Mouse (Mus musculus) hematopoietic stem cell, adult 5-6 weeks (primary cell): ENCODE results near the gene Trim9. TPM values are rescaled to one million over a fixed set of nuclear protein-coding genes. Genes with fewer than 3 reads are reported as not detected.

ENCODE experiments used
- ATAC-seq, 2 experiments: fragments of 125-278 bp in 1 of 2; replicated peaks in 1 of 2; 2 replicates each; pipeline ENCODE4 v1.8.0; 2016 to 2017; ENCODE audit warnings: inconsistent platforms in 2 of 2, mild to moderate bottlenecking in 2 of 2, moderate number of reproducible peaks in 2 of 2, low read depth in 1 of 2, moderate TSS enrichment in 1 of 2; ENCODE audit not compliant: low FRiP score in 2 of 2, poor library complexity in 2 of 2, severe bottlenecking in 2 of 2, insufficient read depth in 1 of 2, low TSS enrichment in 1 of 2
- total RNA-seq: library from RNA; stranded (forward); fragments of 172-1452, 232-1000 nt; gene quantifications from 2 replicates; pipeline ENCODE4 v1.2.3, GENCODE M21; 2017

Trim9 gene
- total RNA-seq, 1 experiment from 2014 or later, result 0.50 TPM

DNA sequence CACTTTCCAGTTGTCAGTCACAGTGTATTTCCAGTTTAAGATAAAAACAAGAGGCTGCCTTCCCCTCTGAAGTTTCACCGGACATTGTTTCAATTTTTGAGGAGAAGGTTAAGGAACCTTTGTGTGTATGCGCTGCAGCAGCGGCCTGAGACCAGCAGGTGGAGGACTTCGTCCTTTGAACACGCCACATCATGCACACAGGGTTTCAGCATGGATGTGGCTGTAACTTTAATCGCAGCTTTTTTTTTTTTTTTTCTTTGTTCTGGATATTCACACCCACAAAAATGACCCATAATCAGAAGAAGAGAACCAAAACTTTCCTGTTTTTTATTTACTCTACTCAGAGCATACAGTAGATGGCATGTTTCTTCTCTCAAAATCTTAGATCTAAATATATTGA lies 113.0 kb downstream of the Trim9 start:
- ATAC-seq, result peak; percentile 83 to 87

DNA sequence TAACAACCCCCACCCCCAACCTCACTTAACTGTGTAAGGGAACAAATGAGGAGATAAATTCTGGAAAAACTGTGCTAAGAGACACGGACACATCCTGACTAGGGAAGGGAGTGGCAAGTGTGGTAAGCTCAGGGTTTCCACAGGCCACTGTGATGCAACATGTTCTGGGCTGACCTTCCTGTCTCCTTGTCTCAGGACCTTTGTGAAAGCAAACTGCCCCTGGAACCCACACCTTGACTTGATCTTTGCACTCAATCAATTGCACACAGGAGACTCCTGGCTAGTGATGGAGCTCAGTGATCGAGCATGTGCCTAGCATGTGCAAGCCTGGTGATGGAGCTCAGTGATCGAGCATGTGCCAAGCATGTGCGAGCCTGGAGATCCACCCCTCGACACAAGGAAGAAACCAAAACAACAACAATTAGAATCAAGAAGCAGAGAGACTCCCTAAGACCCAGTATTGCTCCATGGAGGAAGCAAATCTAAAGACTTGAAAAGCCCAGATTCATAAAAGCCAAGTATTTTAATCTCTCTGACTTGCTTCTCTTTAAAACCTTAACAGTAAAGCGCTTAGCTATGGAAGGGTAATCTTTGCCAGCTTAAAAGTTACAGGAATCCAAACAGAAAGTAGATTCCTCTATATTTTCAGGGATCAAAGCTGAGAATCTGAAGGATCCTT lies 113.6 kb downstream of the Trim9 start:
- peak in 1 of 2 experiments; percentile 31; a peak in 1 of 4 replicates for ATAC-seq

DNA sequence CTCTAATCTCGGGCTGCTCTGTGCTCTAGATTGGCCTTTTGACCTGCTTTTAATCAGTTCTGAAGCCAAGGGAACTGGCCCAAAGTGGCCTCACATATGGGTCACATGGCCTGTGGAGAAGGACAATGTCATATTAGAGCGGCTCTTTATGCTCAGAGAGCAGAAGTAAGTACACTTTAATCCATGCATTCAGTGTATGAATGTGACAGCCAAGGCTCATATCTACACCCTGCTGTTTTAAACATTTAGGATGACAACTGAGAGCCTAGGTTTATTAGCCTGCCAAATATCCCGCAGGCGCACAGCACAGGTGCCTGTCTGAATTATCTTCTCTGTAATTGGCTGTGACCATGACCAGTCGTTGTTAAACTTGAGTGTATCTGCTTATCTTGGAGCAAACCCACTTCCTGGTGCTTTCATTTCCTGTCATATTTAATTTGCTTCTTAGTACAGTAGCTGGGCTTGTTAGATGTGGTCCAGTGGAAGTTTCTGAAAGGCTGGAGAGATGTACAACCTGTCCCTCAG lies 115.3 kb downstream of the Trim9 start:
- ATAC-seq, result peak; percentile 35 to 42; a peak in 3 of 4 replicates

DNA sequence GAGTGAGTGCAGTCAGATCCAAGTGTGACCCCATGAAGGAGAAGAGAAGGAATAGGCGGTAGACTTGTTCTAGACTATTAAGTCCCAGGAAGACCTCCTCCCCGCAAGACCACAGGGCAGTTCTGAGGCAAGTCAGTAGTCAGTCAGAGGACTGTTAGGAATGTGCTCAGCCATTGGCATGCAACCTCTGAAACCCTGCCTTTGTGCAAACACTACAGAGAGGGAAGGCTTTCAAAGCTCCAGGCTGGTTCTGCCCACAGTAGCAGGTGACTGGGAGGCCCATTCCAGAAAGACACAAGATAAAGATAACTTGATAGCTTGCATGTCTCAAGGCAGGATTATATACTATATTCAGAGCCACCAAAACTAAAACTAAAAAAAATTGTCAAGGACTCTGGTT lies 116.1 kb downstream of the Trim9 start, which contains the start of gene Pygl:
TSS of gene Pygl (minus strand) at position 195 of the 400 bp plus-strand sequence.
- no peak for ATAC-seq

DNA sequence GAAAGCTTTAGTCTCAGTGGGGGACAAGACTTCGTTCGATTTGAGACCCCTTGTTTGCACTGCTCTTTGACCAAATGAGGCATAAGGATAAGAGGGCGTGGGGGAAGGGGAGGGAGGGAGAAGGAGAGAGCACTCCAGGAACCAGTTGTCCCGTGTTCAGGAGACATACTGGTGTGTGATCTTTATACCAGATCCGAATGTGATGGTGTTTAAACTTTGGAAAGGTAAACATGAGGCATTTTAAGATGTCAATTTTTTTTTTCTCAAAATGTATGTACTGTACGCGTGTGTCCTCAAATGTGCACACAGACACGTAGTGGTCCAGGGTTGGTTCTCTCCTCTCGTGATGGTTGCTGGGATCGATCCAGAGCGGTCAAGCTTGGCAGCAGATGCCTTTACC lies 119.3 kb downstream of the Trim9 start:
- ATAC-seq, result no peak

DNA sequence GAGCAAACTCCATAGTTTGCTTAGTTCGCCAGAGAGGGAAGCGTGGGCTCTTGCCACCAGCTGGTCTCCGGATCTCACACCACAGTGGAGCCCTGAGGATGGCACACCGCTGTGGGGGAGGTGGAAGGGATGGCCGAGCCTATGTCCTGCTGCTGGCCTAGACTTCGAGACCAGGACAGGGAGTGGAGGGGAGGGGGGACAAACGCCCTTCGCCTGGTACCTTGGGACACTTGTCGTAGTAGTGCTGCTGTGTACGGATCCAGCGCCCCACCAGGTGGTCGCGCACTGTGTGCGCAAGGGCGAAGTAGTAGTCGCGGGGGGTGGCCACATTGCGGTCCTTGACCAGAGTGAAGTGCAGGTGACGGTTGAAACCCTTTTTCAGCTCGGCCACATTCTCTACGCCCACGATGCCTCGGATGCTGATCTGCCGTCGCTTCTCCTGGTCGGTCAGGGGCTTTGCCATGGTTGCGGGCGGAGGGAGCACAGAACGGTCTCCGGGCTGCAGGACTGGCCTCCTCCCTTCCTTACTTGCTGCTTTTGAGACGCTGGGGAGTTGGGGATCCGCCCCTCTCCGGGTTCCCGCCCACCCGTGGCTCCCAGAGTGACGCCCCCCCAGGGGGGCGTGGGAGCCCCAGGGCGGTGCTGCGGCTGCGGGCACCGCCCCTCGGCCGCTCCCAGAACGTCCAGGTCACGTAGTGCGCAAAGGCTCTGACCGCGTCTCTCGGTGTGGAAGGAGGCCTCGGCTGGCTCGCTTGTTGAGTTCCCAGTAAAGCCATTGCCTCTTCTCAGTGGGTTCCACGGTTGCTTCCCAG lies 120.1 kb downstream of the Trim9 start:
- peak; percentile 81 to 85 for ATAC-seq

DNA sequence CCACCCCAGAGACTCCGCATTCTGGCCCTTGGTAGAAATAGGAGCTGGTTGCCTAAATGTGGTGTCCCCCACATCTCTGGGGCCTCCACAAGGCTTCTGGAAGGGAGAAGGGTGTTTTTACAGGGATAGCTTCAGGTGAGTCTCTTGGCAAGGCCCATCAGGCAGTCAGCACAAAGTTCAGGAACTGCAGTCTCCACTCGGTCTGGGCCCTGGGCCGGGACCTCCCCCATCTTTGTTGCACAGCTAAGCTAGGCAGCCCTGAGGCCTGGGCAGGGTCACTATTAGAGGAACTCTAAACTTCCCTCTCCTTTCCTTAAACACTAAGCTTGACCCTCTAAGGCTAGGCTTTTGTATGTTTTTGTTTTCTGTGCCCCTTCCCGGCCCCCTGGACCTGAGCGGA lies 120.8 kb downstream of the Trim9 start:
- peak; percentile 19 to 29; a peak in 3 of 4 replicates for ATAC-seq

DNA sequence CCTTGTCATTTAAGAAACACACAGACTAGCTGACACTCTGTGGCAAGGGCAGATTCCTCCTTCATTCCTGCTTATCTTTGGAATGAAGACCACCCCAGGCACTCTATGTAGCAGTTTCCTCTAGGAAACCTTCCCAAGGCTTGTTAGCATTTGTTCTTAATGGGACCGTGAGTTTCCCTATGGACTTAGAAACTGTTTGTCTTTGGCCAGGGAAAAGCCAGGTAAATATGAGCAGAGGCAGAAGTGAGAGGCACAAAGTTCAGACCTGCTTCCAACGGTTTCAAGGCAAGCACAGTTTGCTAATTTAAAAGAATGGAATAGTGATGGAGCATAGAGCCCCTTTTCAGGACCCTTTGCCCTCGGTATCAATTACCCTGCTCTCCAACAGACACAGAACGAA lies 124.1 kb downstream of the Trim9 start:
- no peak for ATAC-seq

DNA sequence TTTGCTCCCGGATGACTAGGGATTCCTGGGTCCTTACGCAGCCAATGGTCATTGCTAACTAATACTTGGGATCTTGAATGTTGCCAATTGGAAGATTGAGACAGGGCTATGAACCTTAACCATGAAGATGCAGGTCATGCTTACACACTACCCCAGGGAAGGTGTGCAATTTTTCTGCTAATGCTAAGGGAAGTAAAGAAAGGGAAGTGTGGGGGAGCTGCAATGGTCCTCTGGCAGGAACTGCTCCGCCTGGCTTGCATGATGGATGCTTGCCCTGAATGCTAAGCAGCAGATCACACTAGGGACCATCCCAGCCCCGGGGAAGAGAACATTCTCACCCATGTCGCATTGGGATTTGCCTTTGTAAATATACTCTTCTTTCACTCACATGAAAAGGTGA lies 126.0 kb downstream of the Trim9 start:
- peak in 1 of 2 experiments; percentile 51; a peak in 1 of 4 replicates for ATAC-seq

DNA sequence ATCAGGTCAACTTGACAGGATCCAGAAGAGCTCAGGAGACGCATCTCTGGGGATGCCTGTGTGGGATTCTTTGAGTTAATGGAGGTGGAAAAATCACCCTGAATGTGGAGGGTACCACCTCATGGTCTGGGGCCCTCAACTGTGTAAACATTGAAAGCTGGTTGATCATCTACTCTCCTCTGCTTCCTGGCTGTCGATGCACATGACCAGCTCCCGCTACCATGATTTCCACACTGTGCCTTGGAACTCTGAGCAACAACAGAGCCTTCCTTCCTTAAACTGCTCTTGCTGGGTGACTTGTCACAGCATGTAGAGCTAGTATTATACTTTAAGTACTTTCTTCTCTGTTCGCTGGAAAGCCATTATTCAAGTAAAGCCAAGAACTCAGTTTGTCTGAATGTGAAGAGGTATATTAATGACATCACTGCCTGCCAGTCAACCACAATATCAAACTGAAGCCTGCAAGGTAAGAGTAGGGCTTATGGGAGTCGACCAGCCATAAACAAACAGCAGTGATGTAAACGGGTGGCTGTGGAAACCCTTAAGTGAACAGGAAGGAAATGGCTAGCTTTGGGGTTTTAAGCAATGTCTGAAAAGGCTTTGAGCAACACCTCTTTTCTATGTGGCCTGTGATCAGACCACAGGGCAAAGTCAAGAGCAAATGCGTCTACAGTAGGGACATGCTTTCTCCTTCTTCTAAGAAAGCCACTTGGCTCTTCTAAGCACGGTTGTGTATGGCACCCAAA lies 128.4 kb downstream of the Trim9 start:
- ATAC-seq, result peak; percentile 89 to 90

DNA sequence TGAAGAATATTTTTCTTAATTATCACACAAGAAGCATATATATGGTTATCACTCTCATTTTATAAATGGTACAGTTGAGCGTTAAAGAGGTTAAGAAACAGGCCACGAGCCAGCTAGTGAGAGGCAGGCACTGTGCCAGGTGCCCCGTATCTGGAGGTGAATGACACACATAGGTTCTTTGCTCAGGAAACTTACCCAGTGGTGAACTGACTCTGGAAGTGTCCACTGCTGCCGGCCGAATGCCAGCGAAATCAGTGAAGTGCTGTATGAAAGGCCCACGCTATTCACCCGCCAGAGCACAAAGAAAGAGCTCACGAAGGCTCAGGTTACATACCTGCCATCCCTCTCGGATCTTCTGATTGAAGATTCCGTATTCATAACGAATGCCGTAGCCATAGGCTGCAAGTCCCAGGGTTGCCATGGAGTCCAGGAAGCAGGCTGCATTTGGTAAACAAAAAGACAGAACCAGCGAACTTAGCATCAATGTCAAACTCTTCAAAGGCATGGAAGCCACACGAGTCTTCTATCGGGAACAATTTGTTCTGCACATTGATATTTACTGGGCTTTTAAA lies 131.1 kb downstream of the Trim9 start:
- no peak for ATAC-seq

DNA sequence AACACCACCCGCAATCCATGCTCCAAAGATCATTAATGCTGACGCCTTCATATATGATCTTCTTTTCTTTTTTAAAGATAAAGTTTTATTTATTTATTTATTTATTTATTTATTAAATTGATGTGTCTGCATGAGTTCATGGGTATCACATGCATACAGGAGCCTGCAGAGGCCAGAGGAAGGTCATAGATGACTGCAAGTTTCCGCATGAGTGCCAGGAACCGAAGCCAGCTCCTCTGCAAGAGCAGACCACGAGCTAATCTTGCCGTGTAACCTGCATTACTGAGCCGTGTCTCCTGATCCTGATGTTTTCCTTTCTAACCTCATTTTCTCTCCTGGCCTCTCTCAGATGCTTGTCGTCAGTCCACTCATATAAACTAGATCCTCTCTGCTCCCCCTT lies 133.1 kb downstream of the Trim9 start:
- ATAC-seq, result no peak

DNA sequence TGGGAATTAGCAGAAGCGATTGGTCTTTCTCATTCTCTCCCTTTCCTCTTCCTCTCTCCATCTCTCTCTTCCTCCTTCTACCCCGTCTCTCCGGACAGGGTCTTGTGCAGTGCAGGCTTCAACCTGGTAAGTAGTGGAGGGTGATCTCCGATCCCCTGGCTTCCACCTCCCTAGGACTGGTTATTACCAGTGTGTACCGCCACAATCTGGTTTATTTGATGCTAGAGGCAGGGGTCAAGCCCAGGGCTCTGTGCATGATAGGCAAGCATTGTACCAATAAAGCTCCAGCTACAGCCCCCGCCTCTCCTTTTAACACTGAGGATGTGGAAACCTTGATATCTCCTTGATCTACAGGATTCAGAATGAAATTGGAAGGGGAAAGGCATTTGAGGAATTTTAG lies 133.8 kb downstream of the Trim9 start:
- ATAC-seq, result no peak

DNA sequence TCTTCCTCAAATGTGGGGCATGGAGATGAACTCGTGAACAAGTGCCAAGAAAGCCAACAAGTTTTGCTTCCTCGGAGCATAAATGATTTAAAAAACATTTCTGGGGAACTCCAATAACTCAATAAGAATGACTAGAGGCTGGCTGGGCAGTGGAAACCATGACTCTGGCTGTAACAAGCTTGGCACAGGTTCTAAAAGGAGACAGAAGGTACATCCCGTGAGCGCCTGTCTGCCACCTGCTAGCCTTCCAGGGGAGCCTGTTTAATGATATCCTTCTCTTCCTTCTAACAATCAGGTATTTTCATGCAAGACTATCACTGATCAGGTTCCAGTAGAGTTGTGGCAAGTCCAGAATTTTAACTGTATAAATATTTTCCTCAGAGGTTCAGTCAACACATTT lies 134.9 kb downstream of the Trim9 start:
- ATAC-seq, result no peak

DNA sequence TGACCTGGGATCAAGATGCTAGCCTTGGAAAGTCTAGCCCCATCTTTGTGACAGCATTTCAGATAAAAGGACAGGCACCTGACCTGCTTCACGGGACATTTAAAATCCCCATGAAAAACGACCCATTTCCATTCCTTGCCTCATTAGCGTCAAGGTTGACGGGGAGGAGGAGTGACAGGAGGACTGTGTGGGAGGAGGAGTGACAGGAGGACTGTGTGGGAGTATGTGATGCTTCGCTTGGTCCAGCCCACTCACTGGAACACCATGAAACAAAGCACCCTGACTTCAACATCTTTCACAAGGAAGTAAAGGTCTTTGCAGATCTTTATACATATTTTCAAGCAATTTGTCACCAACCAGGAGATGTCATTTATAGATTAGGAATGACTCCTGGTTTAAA lies 139.2 kb downstream of the Trim9 start:
- no peak for ATAC-seq

DNA sequence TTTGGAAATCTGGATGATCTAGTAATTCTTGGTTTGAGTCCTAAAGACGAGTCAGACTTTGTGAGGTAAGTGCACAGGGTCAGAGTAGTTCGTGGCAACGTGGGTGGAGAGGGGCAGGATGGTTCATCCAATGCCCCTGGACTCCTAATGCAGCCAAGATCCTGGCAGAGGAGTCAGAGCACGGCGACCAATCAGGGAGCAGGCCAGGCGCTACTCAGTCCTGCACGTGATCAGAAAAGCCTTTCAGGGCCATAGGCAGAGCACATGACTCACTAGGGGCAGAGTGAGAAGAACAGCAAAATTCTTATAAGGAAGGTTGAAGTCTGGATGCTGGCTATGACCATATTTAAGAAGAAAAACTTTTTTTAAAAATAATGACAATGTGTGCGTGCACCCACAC lies 143.0 kb downstream of the Trim9 start:
- ATAC-seq, result no peak

DNA sequence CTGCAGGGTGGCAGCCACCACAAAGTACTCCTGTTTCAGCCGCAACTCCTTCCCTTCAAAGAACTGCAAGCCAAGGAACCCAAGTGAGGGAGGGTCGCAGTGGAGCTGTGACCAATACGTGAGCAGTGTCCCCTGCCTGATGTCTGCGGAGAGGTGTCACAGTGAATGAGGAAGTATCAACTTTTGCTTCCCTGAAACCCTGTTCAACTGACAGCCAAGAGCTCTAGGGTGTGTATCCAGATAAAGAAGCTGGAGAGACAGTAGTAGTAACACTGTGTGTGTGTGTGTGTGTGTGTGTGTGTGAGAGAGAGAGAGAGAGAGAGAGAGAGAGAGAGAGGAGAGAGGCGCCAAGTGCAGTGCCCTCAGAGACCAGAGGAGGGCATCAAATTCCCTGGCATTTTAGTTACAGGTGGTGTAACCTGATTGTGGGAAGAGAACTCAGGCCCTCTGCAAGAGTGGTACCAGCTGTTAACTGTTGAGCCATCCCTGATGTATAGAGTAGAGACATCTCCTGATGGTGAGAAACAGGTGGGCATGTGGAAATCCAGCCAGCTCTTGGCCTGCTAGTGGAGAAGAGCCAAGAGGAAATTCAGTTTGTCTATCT lies 145.4 kb downstream of the Trim9 start:
- ATAC-seq, result peak; percentile 37 to 48; a peak in 3 of 4 replicates
